8 mouse cellular contexts compared by ENCODE assay signal in genomic region chr12:100907598-100908297, GRCm38 (mm10). TPM values are rescaled to one million over a fixed set of nuclear protein-coding genes. Genes with fewer than 3 reads are reported as not detected.
A peak's percentile ranks its signal among the peaks of the same experiment; 100 is the strongest.
DNase-seq lines count a peak whose midpoint lies in the region; TF ChIP-seq lines count a peak whose summit lies in the region.

TSS of gene Gpr68 (minus strand) at chr12:100908198.

- peak within 1 kb of the TSS; percentile 53 for H3K4me3 ChIP-seq in ES-Bruce4 (ENCODE audit: low read depth, low read length)

- intact Hi-C loops in left cerebral cortex, postnatal 4 days (cut with DNase I), result loop anchor here (5.0 kb wide), 1 partner anchor 45 kb away; no protein-coding TSS in a partner anchor

- peaks cover 1% of the 10 kb centered on the region for H3K36me3 ChIP-seq in ES-Bruce4 (ENCODE audit: control insufficient read depth, insufficient read depth, low read length, poor library complexity, severe bottlenecking)

- no peak within 1 kb of the TSS for H3K27ac ChIP-seq in ES-Bruce4 (ENCODE audit: insufficient read depth, low read length)

- peak; percentile 88 for DNase-seq in heart, adult 11 months
- no peak for DNase-seq in heart, adult 8-10 months (ENCODE audit: low spot score)
- DNase-seq in embryo, embryonic 10.5 days (ENCODE audit: low spot score), result peak; percentile 52
- peak; percentile 38 for DNase-seq in heart, postnatal 4 days
- peak; percentile 33 for DNase-seq in left cerebral cortex, postnatal 4 days
- DNase-seq in neural tube, embryonic 10.5 days (ENCODE audit: extremely low spot score, low spot score), result peak; percentile 44
- DNase-seq in thymus, postnatal 0 days (ENCODE audit: low spot score), result no peak

- no peak for TF ChIP-seq EP300 in ES-Bruce4 (IDR thresholded peaks at IDR 0.05; ENCODE audit: insufficient read depth, low read depth, low read length)

- TF ChIP-seq CTCF in ES-Bruce4 (IDR thresholded peaks at IDR 0.05; ENCODE audit: low read depth, low read length), result no peak

- no peaks in the 10 kb centered on the region for H3K9me3 ChIP-seq in ES-Bruce4 (replicated peaks; ENCODE audit: control insufficient read depth, insufficient read depth, low read length, poor library complexity, severe bottlenecking)

- no peaks in the 10 kb centered on the region for H3K27me3 ChIP-seq in ES-Bruce4 (ENCODE audit: control insufficient read depth, insufficient read depth, low read length, poor library complexity, severe bottlenecking)

- H3K9ac ChIP-seq in ES-Bruce4 (ENCODE audit: low read depth, poor library complexity, severe bottlenecking), result peak within 1 kb of the TSS; percentile 1; the same call in 1 of the 2 replicates

- TF ChIP-seq POLR2A in ES-Bruce4 (IDR thresholded peaks at IDR 0.05; ENCODE audit: insufficient read depth, low read length), result no peak

- H3K4me1 ChIP-seq in ES-Bruce4 (ENCODE audit: control insufficient read depth, insufficient read depth, low read length), result peaks cover 2% of the 10 kb centered on the region

RNA-seq across cellular contexts. Expression of gene Gpr68, which starts in this region (rescaled TPM):
- total RNA-seq in heart, adult 8-10 months (2022), result under 1 TPM in 3 of 4 experiments, not detected in 1; 0.09 to 0.49 (median 0.28) TPM
- 0.43 and 0.62 TPM in 2 replicates for polyA plus RNA-seq in ES-Bruce4 (2011; ENCODE audit: insufficient read depth, insufficient read length, low read depth, missing spikeins)
- 1 to 10 TPM; 2.4 to 2.8 TPM for total RNA-seq in heart, postnatal 4 days (2021)
- 1 to 10 TPM; 5.3 to 6.7 TPM for total RNA-seq in left cerebral cortex, postnatal 4 days (2021)
- 6.8 and 7.5 TPM in 2 replicates for polyA plus RNA-seq in thymus, postnatal 0 days (2015; fragmentation: Nextera tagmentation; extraction: Ambion mirVana)

Comparison
In these comparisons a context has a peak if more than half of its experiments do, and no peak if none do; other contexts are left out.
1. DNase-seq: peak in heart, adult 11 months (single experiment), embryo, embryonic 10.5 days (single experiment), heart, postnatal 4 days (single experiment), left cerebral cortex, postnatal 4 days (single experiment) and neural tube, embryonic 10.5 days (single experiment); none in heart, adult 8-10 months (single experiment) and thymus, postnatal 0 days (single experiment).